Mouse (Mus musculus): ENCODE measurements around the gene Llph.

Gene Llph

DNA sequence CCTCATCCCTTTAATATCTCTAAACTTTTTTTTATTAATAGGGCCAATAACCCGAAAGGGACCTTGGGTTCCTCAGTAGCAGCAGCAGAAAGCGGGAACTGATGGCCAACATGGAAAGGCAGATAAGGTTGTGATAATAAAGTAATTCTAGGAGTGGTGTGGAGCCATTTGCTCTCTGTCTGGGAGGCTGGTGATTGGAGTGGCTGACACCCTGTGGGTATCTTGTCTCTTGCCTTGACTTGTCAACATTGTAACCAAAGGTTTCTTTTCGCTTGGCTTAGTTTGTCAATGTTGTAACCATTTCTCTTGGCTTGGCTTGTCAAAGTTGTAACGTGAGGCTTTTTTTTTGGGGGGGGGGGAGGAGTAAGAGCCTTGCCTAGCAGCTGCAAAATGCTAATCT, 53.5 kb downstream of the Llph start:
- DNase-seq, result no peak

DNA sequence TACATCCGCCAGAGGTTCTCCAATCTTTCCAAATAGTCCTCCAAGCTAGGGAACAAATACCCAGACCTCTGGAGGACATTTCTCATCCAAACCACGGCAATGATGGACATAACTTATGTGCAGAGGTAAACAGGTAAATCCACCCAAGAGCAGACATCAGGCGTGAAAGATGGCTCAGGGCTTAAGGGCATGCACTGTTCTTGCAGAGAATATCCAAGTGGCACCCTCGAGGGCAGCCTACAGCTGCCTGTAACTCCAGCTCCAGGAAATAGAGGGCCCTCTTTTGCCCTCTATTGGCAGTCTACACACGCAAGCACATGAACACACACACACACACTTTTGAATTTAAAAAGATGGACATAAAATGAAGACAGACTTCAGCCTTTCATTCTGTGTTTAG, 54.8 kb downstream of the Llph start:
- DNase-seq, result no peak
